Mouse (Mus musculus) kidney, postnatal 36 days (tissue): ENCODE results near the gene Dip2c.

ENCODE experiments used
- DNase-seq, 2 experiments: peaks; one replicate each; pipeline ENCODE4 v3.0.0; 2021 to 2022; ENCODE audit warnings: mixed read lengths in 2 of 2

Gene Dip2c

GRCm38 (mm10) chr13:9674126-9674525 lies 397.8 kb downstream of the Dip2c start:
- no peak for DNase-seq

GRCm38 (mm10) chr13:9681492-9681891 lies 405.2 kb downstream of the Dip2c start:
- no peak for DNase-seq

GRCm38 (mm10) chr13:9683280-9683679 lies 407.0 kb downstream of the Dip2c start:
- DNase-seq = no peak

GRCm38 (mm10) chr13:9684153-9684923 lies 408.0 kb downstream of the Dip2c start:
- DNase-seq = no peak

GRCm38 (mm10) chr13:9686261-9686660 lies 409.9 kb downstream of the Dip2c start:
- no peak for DNase-seq

GRCm38 (mm10) chr13:9686765-9687164 lies 410.4 kb downstream of the Dip2c start:
- no peak for DNase-seq

- no peak for DNase-seq
Measured at GRCm38 (mm10) chr13:9689366-9689765, 413.0 kb downstream of the Dip2c start.

GRCm38 (mm10) chr13:9692876-9693275 lies 416.5 kb downstream of the Dip2c start:
- DNase-seq = no peak

GRCm38 (mm10) chr13:9694651-9695050 lies 418.3 kb downstream of the Dip2c start:
- no peak for DNase-seq

- no peak for DNase-seq
Measured at GRCm38 (mm10) chr13:9695403-9695802, 419.1 kb downstream of the Dip2c start.

- DNase-seq = no peak
Measured at GRCm38 (mm10) chr13:9695809-9696208, 419.5 kb downstream of the Dip2c start.

GRCm38 (mm10) chr13:9697340-9697739 lies 421.0 kb downstream of the Dip2c start:
- no peak for DNase-seq

- no peak for DNase-seq
Measured at GRCm38 (mm10) chr13:9702615-9703235, 426.4 kb downstream of the Dip2c start.

GRCm38 (mm10) chr13:9706720-9707119 lies 430.4 kb downstream of the Dip2c start:
- no peak for DNase-seq

GRCm38 (mm10) chr13:9708433-9709240 lies 432.3 kb downstream of the Dip2c start:
- DNase-seq = no peak

GRCm38 (mm10) chr13:9712409-9712808 lies 436.1 kb downstream of the Dip2c start:
- no peak for DNase-seq

GRCm38 (mm10) chr13:9712971-9713370 lies 436.6 kb downstream of the Dip2c start:
- no peak for DNase-seq

- no peak for DNase-seq
Measured at GRCm38 (mm10) chr13:9713462-9714134, 437.3 kb downstream of the Dip2c start.

GRCm38 (mm10) chr13:9715224-9715623 lies 438.9 kb downstream of the Dip2c start:
- no peak for DNase-seq
